ENCODE assay signal across 12 mouse cellular contexts in genomic region chr13:28859829-28860427, GRCm38 (mm10).
A peak's percentile ranks its signal among the peaks of the same experiment; 100 is the strongest.
DNase-seq lines count a peak whose midpoint lies in the region; ATAC-seq and TF ChIP-seq lines count a peak whose summit lies in the region.
"Had no signal": no experiment of that assay in that cellular context is flagged by ENCODE, and none has a peak within 500 bp of the region (broad histone marks: within the 10 kb centered on the region; RNA-seq: fewer than 3 reads in every experiment).

No protein-coding gene starts in this region.

- no peak overlapping the region for H3K9ac ChIP-seq in embryonic facial prominence, embryonic 12.5 days
- H3K9ac ChIP-seq in midbrain, embryonic 14.5 days (replicated peaks; ENCODE audit: low read length), result no peak overlapping the region
- no peak overlapping the region for H3K9ac ChIP-seq in midbrain, embryonic 16.5 days (ENCODE audit: low read depth, low read length)
- H3K9ac ChIP-seq in forebrain, postnatal 0 days, result no peak overlapping the region
- H3K9ac ChIP-seq: lung, embryonic 14.5 days had no signal

- H3K36me3 ChIP-seq in embryonic facial prominence, embryonic 12.5 days, result peaks cover 19% of the 10 kb centered on the region
- peaks cover 28% of the 10 kb centered on the region for H3K36me3 ChIP-seq in embryonic facial prominence, embryonic 10.5 days (replicated peaks)
- no peaks in the 10 kb centered on the region for H3K36me3 ChIP-seq in midbrain, embryonic 14.5 days (ENCODE audit: control insufficient read depth, insufficient read depth, low read length)
- no peaks in the 10 kb centered on the region for H3K36me3 ChIP-seq in midbrain, embryonic 16.5 days (ENCODE audit: control insufficient read depth, insufficient read depth, low read length)
- H3K36me3 ChIP-seq in forebrain, postnatal 0 days (ENCODE audit: insufficient read depth), result no peaks in the 10 kb centered on the region

- no peak overlapping the region for H3K4me3 ChIP-seq in embryonic facial prominence, embryonic 12.5 days
- no peak overlapping the region for H3K4me3 ChIP-seq in embryonic facial prominence, embryonic 10.5 days
- no peak overlapping the region for H3K4me3 ChIP-seq in midbrain, embryonic 14.5 days (replicated peaks; ENCODE audit: low read depth, low read length)
- no peak overlapping the region for H3K4me3 ChIP-seq in midbrain, embryonic 16.5 days (ENCODE audit: low read depth, low read length)
- H3K4me3 ChIP-seq in forebrain, postnatal 0 days (ENCODE audit: low read depth, low read length), result no peak overlapping the region

- H3K4me1 ChIP-seq in embryonic facial prominence, embryonic 12.5 days, result peaks cover 11% of the 10 kb centered on the region; the same call in 1 of the 2 replicates
- H3K4me1 ChIP-seq in embryonic facial prominence, embryonic 10.5 days, result peaks cover 25% of the 10 kb centered on the region
- H3K4me1 ChIP-seq in midbrain, embryonic 14.5 days (ENCODE audit: control insufficient read depth, insufficient read depth, low read length), result 0 out of 2 replicates have a peak, but pooled peaks cover 5% of the 10 kb centered on the region
- H3K4me1 ChIP-seq in midbrain, embryonic 16.5 days (ENCODE audit: control insufficient read depth, insufficient read depth, low read length), result peaks cover 3% of the 10 kb centered on the region; the same call in 1 of the 2 replicates
- H3K4me1 ChIP-seq in forebrain, postnatal 0 days (ENCODE audit: insufficient read depth), result peaks cover 6% of the 10 kb centered on the region; the same call in 1 of the 2 replicates

- WGBS in embryonic facial prominence, embryonic 12.5 days, result 40% methylated on average over 11 of the region's 11 CpGs
- WGBS in embryonic facial prominence, embryonic 10.5 days, result 51% methylated on average over 11 of the region's 11 CpGs
- 65% methylated on average over 11 of the region's 11 CpGs for WGBS in midbrain, embryonic 14.5 days
- WGBS in midbrain, embryonic 16.5 days, result 52% methylated on average over 11 of the region's 11 CpGs
- 25% methylated on average over 11 of the region's 11 CpGs for WGBS in forebrain, postnatal 0 days

- H3K27me3 ChIP-seq in embryonic facial prominence, embryonic 12.5 days, result no peaks in the 10 kb centered on the region
- H3K27me3 ChIP-seq in embryonic facial prominence, embryonic 10.5 days (replicated peaks; ENCODE audit: low read depth, poor library complexity, severe bottlenecking), result no peaks in the 10 kb centered on the region
- H3K27me3 ChIP-seq in midbrain, embryonic 14.5 days (ENCODE audit: control insufficient read depth, insufficient read depth, low read length), result no peaks in the 10 kb centered on the region
- no peaks in the 10 kb centered on the region for H3K27me3 ChIP-seq in midbrain, embryonic 16.5 days (ENCODE audit: control insufficient read depth, insufficient read depth, low read depth, low read length)
- H3K27me3 ChIP-seq in forebrain, postnatal 0 days (ENCODE audit: insufficient read depth, low read length), result no peaks in the 10 kb centered on the region

- H3K9me3 ChIP-seq in embryonic facial prominence, embryonic 12.5 days, result no peaks in the 10 kb centered on the region
- H3K9me3 ChIP-seq in embryonic facial prominence, embryonic 10.5 days, result no peaks in the 10 kb centered on the region; the same call in 1 of the 2 replicates
- peaks cover 3% of the 10 kb centered on the region; the same call in 1 of the 2 replicates for H3K9me3 ChIP-seq in midbrain, embryonic 14.5 days (ENCODE audit: control insufficient read depth, low read length)
- H3K9me3 ChIP-seq in midbrain, embryonic 16.5 days (replicated peaks; ENCODE audit: control insufficient read depth, low read length, poor library complexity, severe bottlenecking), result no peaks in the 10 kb centered on the region
- 0 out of 2 replicates have a peak, but pooled peaks cover 3% of the 10 kb centered on the region for H3K9me3 ChIP-seq in forebrain, postnatal 0 days (ENCODE audit: low read length)

- no peak overlapping the region for H3K4me2 ChIP-seq in embryonic facial prominence, embryonic 12.5 days (replicated peaks)
- H3K4me2 ChIP-seq in midbrain, embryonic 14.5 days (ENCODE audit: low read length), result no peak overlapping the region
- no peak overlapping the region for H3K4me2 ChIP-seq in midbrain, embryonic 16.5 days (ENCODE audit: low read length)
- H3K4me2 ChIP-seq in forebrain, postnatal 0 days (ENCODE audit: low read depth), result peak overlapping the region; percentile 10; the same call in 1 of the 2 replicates
- H3K4me2 ChIP-seq: lung, embryonic 14.5 days had no signal

- ATAC-seq in embryonic facial prominence, embryonic 12.5 days (ENCODE audit: insufficient number of reproducible peaks, insufficient read depth, low FRiP score, low TSS enrichment), result no peak
- ATAC-seq in midbrain, embryonic 14.5 days (ENCODE audit: low FRiP score, low TSS enrichment), result no peak
- no peak; the same call in 1 of the 2 replicates for ATAC-seq in midbrain, embryonic 16.5 days
- ATAC-seq in forebrain, postnatal 0 days, result no peak

- TF ChIP-seq CTCF in forebrain, postnatal 0 days (IDR thresholded peaks at IDR 0.05; ENCODE audit: low read depth), result no peak

- no peak for DNase-seq in embryonic facial prominence, embryonic 10.5 days (ENCODE audit: low spot score)
- peak; percentile 50 for DNase-seq in midbrain, embryonic 14.5 days
- DNase-seq in forebrain, postnatal 0 days, result no peak
- DNase-seq in retina, embryonic 14.5 days (ENCODE audit: low spot score), result peak; percentile 39
- DNase-seq in left cerebral cortex, adult 9 months (ENCODE audit: low spot score in 2 of 2), result no peak
- DNase-seq in right cerebral cortex, adult 2 months (ENCODE audit: low spot score in 2 of 2), result no peak
- DNase-seq: adrenal gland, adult 2 months; cerebellum, adult 8-10 months; kidney, postnatal 14 days; lung, embryonic 14.5 days had no signal

- peak overlapping the region; percentile 17; the same call in 1 of the 2 replicates for H3K27ac ChIP-seq in embryonic facial prominence, embryonic 12.5 days
- no peak overlapping the region for H3K27ac ChIP-seq in embryonic facial prominence, embryonic 10.5 days (replicated peaks)
- no peak overlapping the region for H3K27ac ChIP-seq in midbrain, embryonic 14.5 days (replicated peaks; ENCODE audit: low read depth, low read length)
- no peak overlapping the region for H3K27ac ChIP-seq in midbrain, embryonic 16.5 days (ENCODE audit: low read length)
- no peak overlapping the region; the same call in 1 of the 2 replicates for H3K27ac ChIP-seq in forebrain, postnatal 0 days (ENCODE audit: low read depth, low read length)

Comparison
In these comparisons a context has a peak if more than half of its experiments do, and no peak if none do; other contexts are left out.
1. DNase-seq: peak in midbrain, embryonic 14.5 days (single experiment) and retina, embryonic 14.5 days (single experiment); none in embryonic facial prominence, embryonic 10.5 days (single experiment), forebrain, postnatal 0 days (single experiment), left cerebral cortex, adult 9 months (0 of 2) and right cerebral cortex, adult 2 months (0 of 2).